Mouse (Mus musculus) MEL (cell line): ENCODE measurements around the gene Renbp. TPM values are rescaled to one million over a fixed set of nuclear protein-coding genes. Genes with fewer than 3 reads are reported as not detected.
A peak's percentile ranks its signal among the peaks of the same experiment; 100 is the strongest.

Experiments
- DNase-seq: peaks from one replicate; pipeline ENCODE4 v3.0.0; 2011; ENCODE audit warnings: low read depth, low spot score
- H3K27ac ChIP-seq: 2 replicates; pipeline ENCODE4 v1.5.1; 2012; ENCODE audit warnings: low read depth, mild to moderate bottlenecking, control low read depth, low read length, moderate library complexity; ENCODE audit not compliant: control insufficient read depth
- H3K27me3 ChIP-seq, 2 experiments: fragments of 150-350 bp in 1 of 2; sonication (generic) in 1 of 2; 2 replicates each; pipeline ENCODE4 v1.6.1; 2012; ENCODE audit warnings: low read length in 2 of 2, mild to moderate bottlenecking in 2 of 2, improper control_type of control experiment in 1 of 2, moderate library complexity in 1 of 2; ENCODE audit not compliant: insufficient read depth in 2 of 2, control insufficient read depth in 1 of 2
- H3K36me3 ChIP-seq, 2 experiments: 2 replicates each; pipeline ENCODE4 v1.6.1; 2012 to 2014; ENCODE audit warnings: low read length in 2 of 2, improper control_type of control experiment in 1 of 2, inconsistent platforms in 1 of 2, mild to moderate bottlenecking in 1 of 2; ENCODE audit not compliant: insufficient read depth in 2 of 2, control insufficient read depth in 1 of 2
- H3K4me1 ChIP-seq, 2 experiments: fragments of 150-350 bp in 1 of 2; sonication (generic) in 1 of 2; 2 replicates each; pipeline ENCODE4 v1.6.1; 2012; ENCODE audit warnings: low read length in 2 of 2, improper control_type of control experiment in 1 of 2, mild to moderate bottlenecking in 1 of 2; ENCODE audit not compliant: insufficient read depth in 2 of 2, control insufficient read depth in 1 of 2
- H3K4me3 ChIP-seq, 2 experiments: fragments of 150-350 bp in 1 of 2; sonication (generic) in 1 of 2; 2 replicates each; pipeline ENCODE4 v1.5.1; 2012; ENCODE audit warnings: low read depth in 2 of 2, low read length in 2 of 2, mild to moderate bottlenecking in 2 of 2, moderate library complexity in 2 of 2, control low read depth in 1 of 2, improper control_type of control experiment in 1 of 2; ENCODE audit not compliant: control insufficient read depth in 1 of 2, insufficient read depth in 1 of 2
- H3K79me2 ChIP-seq: 2 replicates; pipeline ENCODE4 v1.6.1; 2012; ENCODE audit warnings: mild to moderate bottlenecking, low read length, moderate library complexity; ENCODE audit not compliant: control insufficient read depth, poor library complexity, insufficient read depth
- H3K9ac ChIP-seq: 2 replicates; pipeline ENCODE4 v1.6.1; 2012; ENCODE audit warnings: low read depth, mild to moderate bottlenecking, control low read depth, low read length, moderate library complexity; ENCODE audit not compliant: control insufficient read depth, poor library complexity, severe bottlenecking
- H3K9me3 ChIP-seq: fragments of 150-350 bp; sonication (generic); replicated peaks from 2 replicates; pipeline ENCODE4 v1.6.1; 2012; ENCODE audit warnings: mild to moderate bottlenecking, low read length, improper control_type of control experiment, moderate library complexity; ENCODE audit not compliant: insufficient read depth
- BHLHE40 ChIP-seq: IDR thresholded peaks from 2 replicates; pipeline ENCODE4 v1.6.1; 2012; ENCODE audit warnings: low read depth, mild to moderate bottlenecking, inconsistent platforms, low read length, improper control_type of control experiment, borderline replicate concordance
- CHD2 ChIP-seq: IDR thresholded peaks from 2 replicates; pipeline ENCODE4 v1.6.1; 2011; ENCODE audit warnings: low read length, improper control_type of control experiment
- CTCF ChIP-seq, 3 experiments: IDR thresholded peaks in 2 of 3; conservative IDR thresholded peaks in 1 of 3; 2 replicates each; pipeline ENCODE4 v1.5.1; 2011 to 2012; ENCODE audit warnings: low read length in 3 of 3, low read depth in 2 of 3, mild to moderate bottlenecking in 2 of 3, improper control_type of control experiment in 1 of 3, inconsistent platforms in 1 of 3, mixed read lengths in 1 of 3, moderate library complexity in 1 of 3; ENCODE audit not compliant: control insufficient read depth in 1 of 3, insufficient read depth in 1 of 3, poor library complexity in 1 of 3, severe bottlenecking in 1 of 3
- E2F4 ChIP-seq: IDR thresholded peaks from 2 replicates; pipeline ENCODE4 v1.6.1; 2011; ENCODE audit warnings: low read depth, low read length, improper control_type of control experiment, borderline replicate concordance
- GABPA ChIP-seq: IDR thresholded peaks from 2 replicates; pipeline ENCODE4 v1.6.1; 2012; ENCODE audit warnings: low read depth, mild to moderate bottlenecking, inconsistent platforms, low read length, improper control_type of control experiment, moderate library complexity
- GATA1 ChIP-seq: IDR thresholded peaks from 2 replicates; pipeline ENCODE4 v1.6.1; 2011; ENCODE audit warnings: low read depth, low read length, improper control_type of control experiment
- JUND ChIP-seq: IDR thresholded peaks from 2 replicates; pipeline ENCODE4 v1.6.1; 2011; ENCODE audit warnings: low read depth, mild to moderate bottlenecking, improper control_type of control experiment, low read length
- MAFK ChIP-seq: IDR thresholded peaks from 2 replicates; pipeline ENCODE4 v1.6.1; 2011; ENCODE audit warnings: low read depth, mild to moderate bottlenecking, low read length, improper control_type of control experiment, borderline replicate concordance
- MAZ ChIP-seq: IDR thresholded peaks from 2 replicates; pipeline ENCODE4 v1.6.1; 2012; ENCODE audit warnings: low read depth, mild to moderate bottlenecking, inconsistent platforms, low read length, improper control_type of control experiment
- MXI1 ChIP-seq: IDR thresholded peaks from 2 replicates; pipeline ENCODE4 v1.6.1; 2011; ENCODE audit warnings: mild to moderate bottlenecking, low read depth, low read length, improper control_type of control experiment
- MYB ChIP-seq: IDR thresholded peaks from 2 replicates; pipeline ENCODE4 v1.6.1; 2011; ENCODE audit warnings: mild to moderate bottlenecking, low read depth, low read length, improper control_type of control experiment
- POLR2A ChIP-seq, 2 experiments: IDR thresholded peaks; 2 replicates each; pipeline ENCODE4 v1.6.1; 2011 to 2012; ENCODE audit warnings: low read length in 2 of 2, mild to moderate bottlenecking in 2 of 2, control low read depth in 1 of 2, improper control_type of control experiment in 1 of 2, low read depth in 1 of 2, moderate library complexity in 1 of 2; ENCODE audit not compliant: control insufficient read depth in 1 of 2, insufficient read depth in 1 of 2, poor library complexity in 1 of 2
- POLR2AphosphoS5 ChIP-seq: IDR thresholded peaks from 2 replicates; pipeline ENCODE4 v1.6.1; 2012; ENCODE audit warnings: low read depth, borderline replicate concordance, mild to moderate bottlenecking, inconsistent platforms, low read length, moderate library complexity, mixed read lengths
- RAD21 ChIP-seq: IDR thresholded peaks from 2 replicates; pipeline ENCODE4 v1.6.1; 2011; ENCODE audit warnings: mild to moderate bottlenecking, low read depth, low read length, improper control_type of control experiment
- RCOR1 ChIP-seq: IDR thresholded peaks from 2 replicates; pipeline ENCODE4 v1.6.1; 2012; ENCODE audit warnings: low read depth, mild to moderate bottlenecking, inconsistent platforms, low read length, improper control_type of control experiment
- SIN3A ChIP-seq: IDR thresholded peaks from 2 replicates; pipeline ENCODE4 v1.6.1; 2012; ENCODE audit warnings: low read length, improper control_type of control experiment, inconsistent platforms
- SMC3 ChIP-seq: IDR thresholded peaks from 2 replicates; pipeline ENCODE4 v1.6.1; 2011; ENCODE audit warnings: low read depth, low read length, improper control_type of control experiment
- TBP ChIP-seq: IDR thresholded peaks from 2 replicates; pipeline ENCODE4 v1.8.0; 2011; ENCODE audit warnings: low read depth, low read length, improper control_type of control experiment
- USF2 ChIP-seq, 2 experiments: IDR thresholded peaks; 2 replicates each; pipeline ENCODE4 v1.6.1; 2011 to 2012; ENCODE audit warnings: improper control_type of control experiment in 2 of 2, low read length in 2 of 2, borderline replicate concordance in 1 of 2, inconsistent platforms in 1 of 2, low read depth in 1 of 2, mild to moderate bottlenecking in 1 of 2; ENCODE audit not compliant: insufficient read depth in 1 of 2
- ZC3H11A ChIP-seq: IDR thresholded peaks from 2 replicates; pipeline ENCODE4 v1.6.1; 2012; ENCODE audit warnings: low read depth, mild to moderate bottlenecking, inconsistent platforms, low read length, improper control_type of control experiment
- ZKSCAN1 ChIP-seq: IDR thresholded peaks from 2 replicates; pipeline ENCODE4 v1.6.1; 2012; ENCODE audit warnings: low read depth, mild to moderate bottlenecking, inconsistent platforms, low read length, improper control_type of control experiment, moderate library complexity
- ZNF384 ChIP-seq: IDR thresholded peaks from 2 replicates; pipeline ENCODE4 v1.6.1; 2012; ENCODE audit warnings: low read depth, mild to moderate bottlenecking, inconsistent platforms, low read length, improper control_type of control experiment
- polyA plus RNA-seq, 2 experiments: library from polyadenylated mRNA; stranded (reverse) in 1 of 2; unstranded in 1 of 2; fragments of >175 nt in 1 of 2; fragments of >200 nt in 1 of 2; gene quantifications; 2 replicates each; pipeline versions ENCODE4 v1.2.1 to v1.2.4; 2012; ENCODE audit warnings: low replicate concordance in 2 of 2, low read depth in 1 of 2; ENCODE audit not compliant: insufficient read length in 2 of 2, insufficient read depth in 1 of 2, missing spikeins in 1 of 2
- total RNA-seq: library from RNA; depleted of rRNA; stranded (reverse); fragments of 300-350 nt; gene quantifications from 2 replicates; pipeline ENCODE4 v1.2.3, GENCODE M21; 2012

Gene Renbp
- total and polyA plus RNA-seq, 3 experiments, result 22.7 to 38.0 TPM; not detected in 1

- TF ChIP-seq SMC3, result no peak
Measured at GRCm38 (mm10) chrX:73941860-73942259, 11.2 kb upstream of the Renbp start (continued).

- Histone ChIP-seq H3K79me2 (no peaks in the 10 kb centered on the region), H3K27ac (no peak overlapping the region), H3K9ac (no peak overlapping the region), H3K27me3 (no peaks in the 10 kb centered on the region), H3K36me3 (no peaks in the 10 kb centered on the region), H3K4me1 (peaks cover 0 to 7% of the 10 kb centered on the region in 2 experiments; a peak in 2 of 4 replicates), H3K4me3 (no peak overlapping the region), H3K9me3 (no peaks in the 10 kb centered on the region)
- TF ChIP-seq USF2 (IDR thresholded peaks at IDR 0.05; ENCODE audit: borderline replicate concordance in 1 of 2, insufficient read depth in 1 of 2, low read depth in 1 of 2, low read length in 2 of 2), result no peak
- TF ChIP-seq MAFK, result peak; percentile 63; the same call in 1 of the 2 replicates
- no peak for DNase-seq
Measured at GRCm38 (mm10) chrX:73931871-73932270, 1.2 kb upstream of the Renbp start.

- Histone ChIP-seq H3K79me2 (peaks cover 22% of the 10 kb centered on the region), H3K4me1 (peaks cover 3 to 20% of the 10 kb centered on the region in 2 experiments), H3K9me3 (no peaks in the 10 kb centered on the region), H3K9ac (peak overlapping the region; percentile 94), H3K27me3 (no peaks in the 10 kb centered on the region), H3K27ac (peak overlapping the region; percentile 96), H3K36me3 (peaks cover 0 to 25% of the 10 kb centered on the region in 2 experiments; a peak in 2 of 4 replicates), H3K4me3 (peak overlapping the region; percentile 46 to 50)
- TF ChIP-seq ZNF384 (0 out of 2 replicates have a peak, but pooled peaks have one; percentile 18), MAZ (no peak)
- no peak for DNase-seq
Measured at GRCm38 (mm10) chrX:73922550-73922882, 8.1 kb downstream of the Renbp start.

- peak; percentile 95 for DNase-seq
- H3K79me2 ChIP-seq, result peaks cover 22% of the 10 kb centered on the region
- H3K36me3 ChIP-seq, result peaks cover 0 to 25% of the 10 kb centered on the region in 2 experiments; a peak in 2 of 4 replicates
- peak within 1 kb of the TSS; percentile 97 for H3K9ac ChIP-seq
- peak within 1 kb of the TSS; percentile 96 for H3K27ac ChIP-seq
- H3K4me1 ChIP-seq, result peaks cover 3 to 23% of the 10 kb centered on the region in 2 experiments
- H3K9me3 ChIP-seq, result no peaks in the 10 kb centered on the region
- no peaks in the 10 kb centered on the region for H3K27me3 ChIP-seq
- H3K4me3 ChIP-seq, result peak within 1 kb of the TSS; percentile 75 to 97
- TF ChIP-seq POLR2A (IDR thresholded peaks at IDR 0.05; ENCODE audit: control insufficient read depth in 1 of 2, insufficient read depth in 1 of 2, low read depth in 1 of 2, low read length in 2 of 2, poor library complexity in 1 of 2) (peak; percentile 46 to 83; a peak in 2 of 4 replicates), ZC3H11A (no peak), TBP (peak; percentile 79), GABPA (no peak), MAFK (no peak), BHLHE40 (no peak), USF2 (IDR thresholded peaks at IDR 0.05; ENCODE audit: borderline replicate concordance in 1 of 2, insufficient read depth in 1 of 2, low read depth in 1 of 2, low read length in 2 of 2) (no peak), POLR2AphosphoS5 (no peak), SIN3A (no peak; the same call in none of the 2 replicates), RCOR1 (no peak), SMC3 (no peak), E2F4 (no peak), MXI1 (peak; percentile 88), GATA1 (no peak), CHD2 (no peak), CTCF (IDR thresholded peaks at IDR 0.05 in 2 of 3, conservative IDR thresholded peaks at IDR 0.05 in 1 of 3; ENCODE audit: control insufficient read depth in 1 of 3, insufficient read depth in 1 of 3, low read depth in 2 of 3, low read length in 3 of 3, poor library complexity in 1 of 3, severe bottlenecking in 1 of 3) (no peak), ZKSCAN1 (no peak), MYB (no peak), JUND (no peak), RAD21 (no peak), ZNF384 (no peak)
Measured at GRCm38 (mm10) chrX:73921823-73922549, 8.7 kb downstream of the Renbp start, which contains the start of the genes Arhgap4 and Naa10. TSS of gene Arhgap4 (minus strand) at chrX:73921870. TSS of gene Naa10 (minus strand) at chrX:73921944.
